Mouse (Mus musculus) urinary bladder, adult 18-20 months (tissue): Measurements from ENCODE around the gene Aadac.

ENCODE experiments used
- DNase-seq, 2 experiments: peaks; one replicate each; pipeline ENCODE4 v3.0.0; 2022; ENCODE audit warnings: low spot score in 2 of 2, mixed read lengths in 2 of 2

Aadac gene

GRCm38 (mm10) chr3:60025417-60025816 lies at the start of gene Aadac:
Aadac (plus strand) TSS chr3:60025717.
- no peak for DNase-seq

DNA sequence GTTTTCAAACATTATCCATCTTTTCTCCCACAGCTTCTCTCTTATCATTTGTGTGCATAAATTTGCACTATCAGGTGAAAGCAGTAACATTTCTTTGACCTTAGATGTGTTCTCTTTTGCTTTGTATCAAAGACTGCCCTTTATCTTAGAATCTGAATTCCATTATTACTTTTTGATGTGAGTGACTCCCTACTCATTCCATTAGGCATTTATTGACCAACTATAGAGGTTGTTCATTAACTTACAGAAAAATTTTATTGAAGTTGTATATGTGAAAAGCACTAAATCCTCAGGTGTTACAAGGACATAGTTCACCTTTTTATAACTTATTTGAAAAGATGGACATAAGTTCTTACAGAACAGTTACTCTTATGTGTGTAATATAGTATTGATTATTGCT lies 21.9 kb upstream of the Aadac start:
- DNase-seq: no peak

DNA sequence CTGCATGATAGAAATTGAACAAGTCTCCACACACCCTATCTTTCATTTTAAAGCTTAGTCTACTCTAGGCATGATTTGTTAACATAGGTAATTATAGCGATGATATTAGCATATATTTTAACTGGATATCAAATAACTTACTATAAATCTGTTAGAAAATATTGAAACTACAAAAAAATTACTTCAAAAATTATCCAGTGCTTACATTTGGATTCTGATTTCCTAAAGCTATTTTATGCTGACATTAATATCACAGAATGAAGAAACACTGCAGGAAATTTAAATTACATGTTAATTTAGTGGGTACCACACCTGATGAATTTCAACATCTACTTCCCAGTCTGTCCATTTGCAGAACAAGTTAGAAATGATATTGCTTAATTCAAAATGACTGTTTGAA lies 19.1 kb upstream of the Aadac start, which contains the start of gene Aadacl2:
Gene Aadacl2 (plus strand): TSS at position 301 of the 400 bp plus-strand sequence.
- DNase-seq: no peak

DNA sequence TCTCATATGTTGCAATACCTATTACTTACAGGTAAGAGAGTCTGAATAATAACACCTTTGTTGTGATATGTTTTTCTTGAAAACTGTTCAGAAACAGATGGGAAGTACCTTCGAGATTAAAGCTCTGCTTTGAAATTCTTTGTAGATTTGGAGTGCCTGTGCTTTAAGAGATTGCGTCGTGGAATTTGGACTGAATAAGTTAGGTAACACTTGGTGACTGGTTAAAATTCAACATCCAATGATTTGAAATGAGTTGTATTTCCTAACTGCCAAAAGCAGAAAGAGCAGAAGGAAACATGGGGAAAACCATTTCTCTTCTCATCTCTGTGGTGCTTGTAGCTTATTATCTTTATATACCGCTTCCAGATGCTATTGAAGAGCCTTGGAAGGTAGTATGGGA lies 6.0 kb downstream of the Aadac start:
- no peak for DNase-seq

DNA sequence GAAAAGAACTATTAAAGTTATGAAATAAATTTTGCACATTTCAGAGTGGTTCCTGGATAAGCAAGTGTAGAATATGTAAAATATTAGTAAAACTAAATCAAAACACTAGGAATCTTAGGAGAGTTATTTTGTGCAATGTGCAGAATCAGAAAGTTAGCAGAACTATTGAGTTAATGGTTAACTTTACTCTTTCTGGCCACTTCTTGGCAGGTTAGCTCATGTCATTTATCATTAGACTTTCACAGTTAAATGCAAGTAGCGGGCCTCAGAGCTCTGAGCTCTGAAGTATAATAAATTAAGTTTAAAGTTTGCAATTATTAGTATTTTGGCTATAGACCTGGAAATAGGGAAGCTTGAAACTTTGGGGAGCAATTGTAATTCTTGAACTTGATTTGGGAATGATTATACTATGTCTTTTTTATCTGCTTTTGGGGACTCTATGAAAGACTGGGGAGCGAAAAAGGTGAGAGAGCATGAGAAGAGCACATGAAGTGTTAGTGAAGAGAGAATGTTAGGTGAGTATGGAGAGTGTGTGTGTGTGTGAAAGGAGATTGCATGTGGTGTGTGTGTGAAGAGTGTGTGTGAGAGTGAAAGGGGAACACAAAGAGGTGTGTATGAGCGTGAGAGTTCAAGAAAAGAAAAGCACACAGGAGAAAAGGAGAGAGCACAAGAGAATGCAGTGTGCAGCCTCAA lies 20.9 kb downstream of the Aadac start:
- DNase-seq: no peak

- peak in 1 of 2 experiments; percentile 19 for DNase-seq
These were observed 27.9 kb downstream of the Aadac start for GRCm38 (mm10) chr3:60053231-60053927.

GRCm38 (mm10) chr3:60053931-60054330 lies 28.4 kb downstream of the Aadac start:
- DNase-seq: no peak

DNA sequence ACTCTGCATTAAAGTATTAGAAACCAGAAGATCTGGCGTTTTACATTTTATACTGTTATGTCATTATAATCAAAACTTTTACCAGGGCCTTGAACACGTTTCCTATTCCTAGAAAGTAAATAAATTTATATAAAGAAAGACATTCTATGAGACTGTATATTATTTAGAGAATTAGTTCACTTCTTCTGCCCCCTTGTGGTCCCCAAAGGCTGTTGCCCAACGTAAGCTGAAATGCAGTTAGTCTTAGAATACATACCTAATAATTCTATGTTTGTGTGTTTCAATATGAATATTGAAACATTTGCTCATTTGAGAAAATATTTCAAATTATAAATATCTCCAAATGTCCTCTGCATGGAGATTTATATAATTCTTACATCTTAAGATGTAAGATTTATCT lies 30.9 kb downstream of the Aadac start:
- DNase-seq: no peak

DNA sequence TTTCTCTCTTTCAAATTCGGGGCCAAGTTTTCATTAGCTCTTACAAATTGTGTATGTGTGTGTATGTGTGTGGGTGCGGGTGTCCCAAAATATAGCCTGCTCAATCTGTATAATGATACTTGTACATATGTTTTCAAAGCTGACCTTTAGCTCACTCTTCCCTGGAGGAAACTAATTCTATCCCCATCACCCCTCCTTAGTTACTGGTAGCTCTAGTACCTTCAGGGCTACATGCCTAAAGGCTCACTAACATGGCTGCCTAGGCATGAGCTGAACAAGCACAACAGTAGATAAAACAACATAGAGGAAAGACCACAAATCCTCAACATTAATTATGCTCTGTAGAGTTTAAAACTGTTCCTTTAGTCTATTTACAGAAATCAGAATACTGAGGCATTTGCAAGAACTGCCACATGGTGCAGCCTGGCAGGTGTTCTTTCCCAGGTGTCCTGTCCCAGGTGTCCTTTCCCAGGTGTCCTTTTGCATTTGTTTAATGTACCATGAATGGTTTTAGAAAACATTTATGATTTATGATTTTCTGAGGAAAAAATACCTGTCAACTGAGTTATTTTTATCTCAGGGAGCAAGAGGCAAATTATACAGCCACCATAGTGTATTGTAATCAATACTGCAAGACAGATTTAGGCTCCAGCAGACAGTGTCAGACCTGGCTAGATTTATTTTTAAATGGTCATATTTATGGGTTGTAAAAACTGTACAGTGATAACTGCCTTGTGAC lies 31.7 kb downstream of the Aadac start:
- no peak for DNase-seq

- no peak for DNase-seq
These were observed 32.2 kb downstream of the Aadac start for GRCm38 (mm10) chr3:60057809-60058082.

GRCm38 (mm10) chr3:60078883-60079415 lies 53.4 kb downstream of the Aadac start:
- peak in 1 of 2 experiments; percentile 5 for DNase-seq

- no peak for DNase-seq
These were observed 55.1 kb downstream of the Aadac start for GRCm38 (mm10) chr3:60080572-60080971.

GRCm38 (mm10) chr3:60081648-60082047 lies 56.1 kb downstream of the Aadac start, which contains the start of gene Sucnr1:
Sucnr1 (plus strand) TSS chr3:60081869.
- no peak for DNase-seq

- DNase-seq: no peak
These were observed 57.2 kb downstream of the Aadac start for GRCm38 (mm10) chr3:60082746-60083145.

- no peak for DNase-seq
These were observed 60.2 kb downstream of the Aadac start for GRCm38 (mm10) chr3:60085729-60086128.
